Mouse (Mus musculus) CH12.LX (cell line): ENCODE data around the gene Rgp1.

Source experiments
- MAFK ChIP-seq: IDR thresholded peaks from 2 replicates; pipeline ENCODE4 v1.6.1; 2011; ENCODE audit warnings: low read length, improper control_type of control experiment; ENCODE audit not compliant: insufficient replicate concordance
- MAX ChIP-seq: IDR thresholded peaks from 2 replicates; pipeline ENCODE4 v1.6.1; 2011; ENCODE audit warnings: low read length, improper control_type of control experiment
- MEF2A ChIP-seq: IDR thresholded peaks from 2 replicates; pipeline ENCODE4 v1.6.1; 2014; ENCODE audit warnings: low read depth, mild to moderate bottlenecking, inconsistent platforms, low read length, improper control_type of control experiment, borderline replicate concordance
- POLR2AphosphoS2 ChIP-seq: IDR thresholded peaks from 2 replicates; pipeline ENCODE4 v1.6.1; 2011; ENCODE audit warnings: low read depth, low read length, improper control_type of control experiment

DNA sequence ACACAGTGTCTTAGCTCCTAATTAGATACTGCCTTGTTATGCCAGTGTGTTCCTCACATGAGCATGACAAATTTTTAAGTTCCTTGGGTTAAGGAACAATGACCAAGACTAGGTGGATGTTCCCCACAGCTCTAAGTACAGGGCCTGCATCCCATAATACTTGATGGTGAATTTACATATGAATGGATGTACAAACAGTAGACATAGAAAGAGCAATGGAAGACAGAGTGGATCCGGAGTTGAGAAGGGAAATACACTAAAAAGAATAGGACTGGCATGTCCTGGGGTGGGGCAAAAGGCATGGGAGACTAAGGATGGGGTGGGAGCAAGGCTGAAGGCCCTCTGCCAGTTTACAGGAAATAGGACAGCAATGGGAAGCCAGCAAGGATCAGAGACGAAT lies 3.2 kb upstream of the Rgp1 start:
- TF ChIP-seq MAFK (no peak), MEF2A (no peak), MAX (no peak), POLR2AphosphoS2 (no peak)
